Mouse (Mus musculus) left cerebral cortex, postnatal 4 days (tissue): ENCODE data around the gene Gabrr2. TPM values are rescaled to one million over a fixed set of nuclear protein-coding genes. Genes with fewer than 3 reads are reported as not detected.
A peak's percentile ranks its signal among the peaks of the same experiment; 100 is the strongest.

Experiments
- DNase-seq: peaks from one replicate; pipeline ENCODE4 v3.0.0-alpha.2; 2022
- intact Hi-C: fragments of 180-260 bp; cut with DNase I; formaldehyde crosslinking; loops from one replicate; pipeline ENCODE4 v1.15.1; 2025
- total RNA-seq, 2 experiments: library from RNA; stranded (reverse); gene quantifications; 2 replicates each; pipeline ENCODE4 v1.2.3; 2021

Gene Gabrr2
- total RNA-seq, result under 1 TPM in 1 of 2 experiments, not detected in 1; 0.50 TPM

- intact Hi-C loops, result no loop called here
- DNase-seq, result no peak
These were observed at the start of gene Gabrr2 for GRCm38 (mm10) chr4:33062981-33063380. Gene Gabrr2, plus strand, starts transcription at chr4:33062999.

GRCm38 (mm10) chr4:33018361-33018999, 44.3 kb upstream of the Gabrr2 start:
- intact Hi-C loops, result loop anchor here (10.0 kb wide), 1 partner anchor 254 kb away; no protein-coding TSS in a partner anchor
- DNase-seq, result peak; percentile 88

DNA sequence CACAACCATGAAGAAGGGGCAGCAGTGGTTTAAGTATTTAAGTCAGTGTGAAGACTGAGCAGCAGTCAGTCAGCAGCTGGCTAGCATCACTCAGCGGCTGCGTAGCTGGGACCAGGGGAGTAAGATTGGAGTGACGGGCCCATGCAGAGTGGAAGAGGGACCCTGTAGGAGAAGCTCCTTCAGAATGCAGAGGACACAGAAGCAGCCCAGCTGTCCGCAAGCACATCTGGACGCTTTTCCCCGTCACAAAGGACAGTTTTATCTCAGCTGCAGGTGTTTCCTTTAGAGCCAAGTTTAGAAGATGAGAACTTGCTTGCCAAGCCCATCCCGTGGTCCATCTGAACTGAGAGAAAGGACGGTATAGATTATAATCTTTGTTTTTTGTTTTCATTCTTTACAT, 38.4 kb upstream of the Gabrr2 start:
- no peak for DNase-seq
- intact Hi-C loops, result loop anchor here (10.0 kb wide), 1 partner anchor 90 kb away; no protein-coding TSS in a partner anchor

GRCm38 (mm10) chr4:33029104-33029503, 33.7 kb upstream of the Gabrr2 start:
- intact Hi-C loops, result loop anchor here (10.0 kb wide), 1 partner anchor 86 kb away; no protein-coding TSS in a partner anchor
- DNase-seq, result no peak

- DNase-seq, result peak; percentile 24
- intact Hi-C loops, result no loop called here
These were observed 32.3 kb upstream of the Gabrr2 start for GRCm38 (mm10) chr4:33030264-33031194.

- peak; percentile 81 for DNase-seq
- intact Hi-C loops, result no loop called here
These were observed 31.4 kb upstream of the Gabrr2 start, which contains the start of gene Ube2j1 for GRCm38 (mm10) chr4:33031195-33031960. Gene Ube2j1, plus strand, starts transcription at chr4:33031416.

- DNase-seq, result no peak
- intact Hi-C loops, result no loop called here
These were observed 30.8 kb upstream of the Gabrr2 start for GRCm38 (mm10) chr4:33032045-33032444.

DNA sequence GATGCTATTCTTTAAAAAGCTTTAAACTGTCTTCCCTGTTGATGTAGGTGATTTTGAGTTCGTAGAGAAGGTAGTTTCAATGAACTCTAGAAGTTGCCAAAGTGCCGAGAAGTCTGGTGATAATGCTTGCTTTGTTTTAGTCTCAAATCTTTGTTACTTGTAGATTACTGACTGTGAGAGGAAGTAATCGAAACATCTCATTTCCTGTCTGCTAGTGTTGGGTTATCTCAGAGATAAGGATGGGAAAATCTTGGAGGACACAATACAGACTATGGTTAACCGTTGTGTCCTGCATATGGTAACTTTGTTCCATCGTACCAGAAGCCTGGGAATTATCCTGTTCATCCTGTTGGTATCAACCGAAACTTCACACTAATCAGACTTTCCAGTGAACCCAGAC, 29.3 kb upstream of the Gabrr2 start:
- no peak for DNase-seq
- intact Hi-C loops, result no loop called here

- intact Hi-C loops, result loop anchor here (10.0 kb wide), 1 partner anchor 295 kb away; no protein-coding TSS in a partner anchor
- no peak for DNase-seq
These were observed 23.0 kb upstream of the Gabrr2 start for GRCm38 (mm10) chr4:33039826-33040225.

GRCm38 (mm10) chr4:33049601-33050000, 13.2 kb upstream of the Gabrr2 start:
- no peak for DNase-seq
- intact Hi-C loops, result loop anchor here (10.0 kb wide), 1 partner anchor 305 kb away; no protein-coding TSS in a partner anchor

- no peak for DNase-seq
- intact Hi-C loops, result no loop called here
These were observed 10.7 kb upstream of the Gabrr2 start for GRCm38 (mm10) chr4:33052055-33052454.

- intact Hi-C loops, result no loop called here
- DNase-seq, result no peak
These were observed 10.1 kb upstream of the Gabrr2 start for GRCm38 (mm10) chr4:33052650-33053049.

GRCm38 (mm10) chr4:33054426-33054825, 8.4 kb upstream of the Gabrr2 start:
- DNase-seq, result no peak
- intact Hi-C loops, result no loop called here

DNA sequence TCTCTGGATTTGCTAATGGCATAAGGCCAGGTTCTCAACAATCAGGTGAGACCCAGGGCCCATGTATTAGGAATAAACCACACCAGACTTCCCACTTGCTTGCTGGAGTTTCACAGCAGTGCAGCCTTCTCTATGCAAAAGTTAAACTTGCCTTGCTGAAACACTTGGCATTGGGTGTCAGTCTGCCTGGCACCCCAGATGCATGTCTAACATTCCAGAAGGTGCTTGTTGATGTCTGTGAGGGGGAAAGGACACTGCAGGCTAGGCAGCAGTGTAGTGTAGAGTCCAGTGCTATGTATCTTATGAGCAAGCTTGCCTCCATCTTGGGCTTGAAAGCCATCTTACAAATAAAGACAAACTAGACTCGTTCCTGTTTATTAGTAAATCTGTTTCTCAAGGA, 6.5 kb upstream of the Gabrr2 start:
- intact Hi-C loops, result no loop called here
- no peak for DNase-seq

DNA sequence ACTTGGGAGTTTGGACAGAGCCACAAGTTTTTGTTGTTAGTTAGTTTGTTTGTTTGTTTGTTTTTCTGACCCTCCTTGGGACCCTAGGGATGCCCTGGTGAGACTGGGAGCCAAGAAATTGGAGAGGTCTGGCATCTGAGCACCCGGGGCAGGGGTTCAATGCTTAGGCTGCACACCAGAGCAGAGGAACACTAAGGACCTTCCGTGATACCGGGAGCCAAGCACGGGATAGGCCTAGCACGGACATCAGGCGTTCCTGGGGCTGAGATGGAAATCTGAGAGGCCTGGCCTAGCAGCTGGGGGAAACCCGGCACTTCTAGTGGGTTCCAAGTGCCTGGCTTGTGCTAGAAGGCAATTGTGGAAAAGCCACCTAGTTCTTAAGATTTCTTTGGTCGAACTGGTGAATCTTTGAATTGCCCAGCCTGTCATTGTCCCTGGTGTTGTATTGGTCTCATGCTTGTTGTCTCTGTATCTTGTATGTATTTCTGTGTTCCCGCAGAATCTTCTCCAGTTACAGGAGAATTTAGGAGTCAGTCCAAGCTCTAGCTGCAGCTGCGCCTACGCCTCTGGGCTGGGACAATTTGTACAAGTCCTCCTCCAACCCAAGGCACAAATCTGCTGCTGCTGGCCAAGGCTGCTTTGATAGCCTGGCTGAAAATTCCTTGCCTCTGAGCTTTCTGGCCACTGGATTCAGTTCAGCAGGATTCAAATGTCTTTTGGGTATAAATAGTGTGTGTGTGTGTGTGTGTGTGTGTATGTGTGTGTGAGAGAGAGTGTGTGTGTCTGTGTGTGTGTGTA, 4.7 kb upstream of the Gabrr2 start:
- DNase-seq, result no peak
- intact Hi-C loops, result no loop called here

GRCm38 (mm10) chr4:33061158-33061557, 1.6 kb upstream of the Gabrr2 start:
- intact Hi-C loops, result no loop called here
- no peak for DNase-seq

DNA sequence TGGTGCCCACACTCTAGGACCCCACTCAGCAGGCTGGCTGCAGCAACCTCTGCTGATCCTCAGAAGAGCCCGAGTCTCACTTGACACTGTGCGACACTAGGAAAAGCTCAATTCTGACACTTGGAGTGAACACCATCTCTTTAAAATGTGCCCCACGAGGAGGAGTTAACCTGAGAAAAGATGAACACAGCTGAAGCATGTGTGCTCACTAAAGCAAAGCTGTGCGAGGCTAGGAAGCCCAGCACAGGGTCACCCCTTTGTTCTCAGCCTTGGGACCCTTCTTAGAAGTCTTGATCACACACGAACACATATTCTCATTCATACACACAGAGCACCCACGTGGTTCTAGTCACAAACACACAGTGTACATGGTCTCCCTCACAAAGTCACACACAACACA, 2.2 kb downstream of the Gabrr2 start:
- intact Hi-C loops, result no loop called here
- no peak for DNase-seq

- intact Hi-C loops, result no loop called here
- no peak for DNase-seq
These were observed 3.6 kb downstream of the Gabrr2 start for GRCm38 (mm10) chr4:33066223-33066960.

DNA sequence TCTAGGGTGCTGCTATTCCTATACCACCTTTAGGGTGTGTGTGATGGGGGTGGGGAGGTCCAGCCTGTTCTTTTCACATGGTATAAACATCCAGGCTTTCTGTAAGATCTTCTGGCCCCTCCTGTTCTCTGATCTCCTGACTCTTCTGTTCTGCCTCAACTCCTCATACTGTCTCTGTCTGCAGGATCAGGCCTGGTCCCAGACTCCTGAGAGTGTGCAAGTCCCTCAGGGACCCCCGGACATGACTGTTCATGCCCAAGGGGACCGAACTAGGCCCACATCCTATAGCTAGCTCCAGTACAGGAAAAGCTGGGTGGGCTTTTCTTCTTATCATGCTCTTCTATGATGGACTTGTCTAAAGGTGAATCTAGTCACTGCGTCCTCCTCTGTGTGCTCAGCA, 4.5 kb downstream of the Gabrr2 start:
- DNase-seq, result no peak
- intact Hi-C loops, result no loop called here
